Mouse (Mus musculus): ENCODE data around the gene Slc16a1.
"Not testable (repeated sequence)": the region's sequence is repeated elsewhere in the genome, so short reads cannot be mapped to it uniquely, and the experiment has no call there.

Gene Slc16a1

DNA sequence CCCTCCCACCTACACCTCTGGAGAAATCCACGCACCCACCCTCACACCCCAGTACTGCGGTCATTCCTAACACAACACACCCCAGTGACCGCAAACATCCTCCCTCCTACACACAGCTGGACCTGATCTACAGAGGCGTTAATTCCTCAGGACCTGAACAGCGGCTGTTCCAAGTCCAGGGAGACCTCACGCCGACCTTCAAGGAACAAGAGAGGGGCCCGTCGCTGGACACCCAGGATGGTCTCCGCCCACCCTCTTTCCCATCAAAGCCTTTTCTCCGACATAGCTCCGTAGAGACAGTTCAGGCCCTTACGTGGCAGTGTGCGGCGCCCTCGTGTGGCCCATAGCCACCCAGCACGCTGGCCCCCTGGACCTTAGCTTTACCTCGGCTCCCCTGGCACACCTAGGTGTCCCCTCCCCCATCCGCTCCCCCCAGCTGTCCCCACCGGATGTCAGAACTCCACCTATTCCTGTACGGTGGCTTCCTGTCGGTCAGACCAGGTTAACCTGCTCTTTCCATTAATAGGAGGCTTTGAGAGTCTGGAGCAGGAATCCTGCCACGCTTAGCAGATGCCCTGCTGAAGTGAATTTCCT lies 36.9 kb downstream of the Slc16a1 start:
- peak; percentile 57 for DNase-seq

DNA sequence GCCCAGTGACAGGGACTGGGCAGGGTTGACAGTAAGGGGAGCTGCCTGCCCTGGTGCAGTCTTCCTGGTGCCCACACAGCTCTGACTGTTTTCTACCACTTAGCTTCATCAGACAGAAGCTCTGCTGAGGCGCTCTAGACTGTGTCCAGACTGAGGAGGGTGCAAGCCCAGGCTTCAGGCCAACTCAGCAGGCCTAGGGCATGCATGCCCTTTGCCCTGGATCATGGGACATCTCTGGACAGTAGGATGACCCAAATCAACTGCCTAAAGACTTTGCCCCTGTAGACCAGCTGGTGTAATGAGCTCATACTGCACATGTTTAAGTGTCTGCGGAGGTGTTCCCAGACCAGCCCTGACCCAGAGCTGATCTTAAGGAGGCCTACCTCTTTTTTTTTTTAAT lies 39.3 kb downstream of the Slc16a1 start:
- DNase-seq = no peak

DNA sequence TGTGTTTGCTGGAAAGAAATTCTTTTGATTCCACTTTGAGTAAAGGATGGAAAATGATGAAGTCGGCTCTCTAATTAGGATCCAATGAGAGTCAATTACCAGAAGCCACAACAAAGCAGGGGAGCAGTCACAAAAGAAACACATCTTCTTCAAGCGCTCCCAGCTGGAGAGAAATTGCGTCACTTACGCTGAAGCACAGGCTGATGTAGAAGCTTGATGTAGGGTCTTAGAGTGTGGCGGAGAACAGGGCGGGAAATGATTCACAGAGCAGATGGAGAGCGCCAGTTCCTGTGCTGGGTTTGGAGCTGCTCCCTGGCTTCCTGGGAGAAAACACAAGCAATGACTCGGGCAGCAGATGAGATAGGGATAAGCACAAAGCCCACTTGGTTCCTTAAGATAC lies 40.4 kb downstream of the Slc16a1 start:
- no peak for DNase-seq

DNA sequence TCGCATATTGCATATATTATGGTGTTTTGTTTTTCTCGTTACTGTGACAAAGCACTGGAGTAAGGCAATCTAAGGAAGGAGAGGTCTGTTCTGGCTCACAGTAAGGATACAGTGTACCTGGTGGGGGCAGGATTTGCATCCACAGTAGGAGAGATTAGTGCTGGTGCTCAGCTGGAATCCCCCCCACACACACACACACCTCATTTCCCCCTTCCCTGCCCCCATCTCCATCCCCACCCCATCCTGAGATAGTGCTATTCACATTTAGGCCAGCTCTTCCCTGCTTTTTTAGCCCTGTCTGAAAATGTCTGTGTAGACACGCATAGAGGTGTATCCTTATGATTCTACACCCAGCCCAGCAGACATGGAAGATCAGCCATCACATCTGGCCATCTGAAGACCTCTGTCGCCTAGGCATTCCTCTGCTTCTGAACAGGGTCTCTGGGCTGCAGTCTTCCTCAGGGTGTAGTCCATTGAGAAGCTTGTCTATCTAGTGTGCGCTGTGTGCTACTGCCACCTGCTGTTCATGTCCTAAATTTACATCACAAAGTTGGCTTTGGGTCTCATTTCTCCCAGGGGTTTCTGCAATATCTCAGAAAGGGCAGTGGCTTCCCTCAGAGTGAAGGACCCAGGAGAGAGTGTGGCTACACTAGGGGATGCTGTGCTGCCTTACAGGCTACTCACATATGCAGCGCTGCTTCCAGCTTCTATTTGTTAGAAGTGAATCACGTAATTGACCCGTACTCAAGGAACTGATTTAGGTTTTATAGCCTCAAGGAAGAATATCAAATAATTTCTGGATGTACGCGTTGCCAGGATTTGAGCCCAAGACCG lies 44.4 kb downstream of the Slc16a1 start:
- peak; percentile 46 for DNase-seq

DNA sequence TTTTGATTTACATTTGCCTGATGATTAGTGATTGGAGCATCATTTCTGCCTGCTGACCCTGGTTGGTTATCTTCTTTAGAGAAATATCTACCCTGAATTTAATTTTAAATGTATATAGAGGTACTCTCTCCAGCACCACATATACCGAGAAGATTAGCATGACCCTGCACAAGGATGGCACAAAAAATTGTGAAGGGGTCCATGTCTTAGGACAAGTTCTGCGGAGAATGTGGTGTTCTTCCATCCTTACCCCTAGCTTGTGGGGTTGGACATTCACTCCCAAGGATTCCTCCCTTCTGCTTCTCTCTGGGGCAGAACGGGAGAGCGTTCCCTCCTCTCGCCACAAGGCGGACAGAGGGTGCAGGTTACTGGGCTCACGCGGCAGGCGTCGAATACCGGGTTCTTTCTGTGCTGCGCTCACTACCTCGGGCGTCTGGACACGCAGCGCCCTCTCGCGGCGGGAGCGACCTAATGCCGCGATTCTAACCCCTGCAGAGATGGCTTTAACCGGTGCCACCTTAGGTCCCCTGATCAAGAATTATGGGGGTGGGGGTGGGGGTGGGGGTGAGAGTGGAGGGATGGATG lies 62.4 kb downstream of the Slc16a1 start:
- DNase-seq = peak; percentile 52

GRCm38 (mm10) chr3:104701761-104702160 lies 63.3 kb downstream of the Slc16a1 start:
- DNase-seq = no peak

DNA sequence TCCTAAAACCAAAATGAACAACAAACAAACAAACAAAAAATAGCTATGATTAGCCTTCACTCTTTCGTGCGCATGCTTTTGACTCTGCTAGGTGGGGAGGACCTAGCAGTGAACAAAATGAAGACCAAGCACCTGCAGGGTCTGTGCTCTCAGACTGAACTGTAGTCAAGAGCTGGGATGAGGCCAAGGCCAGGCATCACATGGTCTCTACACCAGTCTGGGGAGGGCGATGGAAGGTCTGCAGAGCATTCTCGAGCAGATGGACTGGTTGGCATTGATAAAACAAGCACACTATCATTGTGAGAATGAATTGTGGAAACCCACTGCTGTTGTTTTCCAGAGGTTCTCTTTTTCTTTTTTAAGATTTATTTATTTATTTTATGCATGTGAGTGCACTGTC lies 65.5 kb downstream of the Slc16a1 start:
- DNase-seq = no peak

GRCm38 (mm10) chr3:104706446-104706845 lies 68.0 kb downstream of the Slc16a1 start:
- no peak for DNase-seq

DNA sequence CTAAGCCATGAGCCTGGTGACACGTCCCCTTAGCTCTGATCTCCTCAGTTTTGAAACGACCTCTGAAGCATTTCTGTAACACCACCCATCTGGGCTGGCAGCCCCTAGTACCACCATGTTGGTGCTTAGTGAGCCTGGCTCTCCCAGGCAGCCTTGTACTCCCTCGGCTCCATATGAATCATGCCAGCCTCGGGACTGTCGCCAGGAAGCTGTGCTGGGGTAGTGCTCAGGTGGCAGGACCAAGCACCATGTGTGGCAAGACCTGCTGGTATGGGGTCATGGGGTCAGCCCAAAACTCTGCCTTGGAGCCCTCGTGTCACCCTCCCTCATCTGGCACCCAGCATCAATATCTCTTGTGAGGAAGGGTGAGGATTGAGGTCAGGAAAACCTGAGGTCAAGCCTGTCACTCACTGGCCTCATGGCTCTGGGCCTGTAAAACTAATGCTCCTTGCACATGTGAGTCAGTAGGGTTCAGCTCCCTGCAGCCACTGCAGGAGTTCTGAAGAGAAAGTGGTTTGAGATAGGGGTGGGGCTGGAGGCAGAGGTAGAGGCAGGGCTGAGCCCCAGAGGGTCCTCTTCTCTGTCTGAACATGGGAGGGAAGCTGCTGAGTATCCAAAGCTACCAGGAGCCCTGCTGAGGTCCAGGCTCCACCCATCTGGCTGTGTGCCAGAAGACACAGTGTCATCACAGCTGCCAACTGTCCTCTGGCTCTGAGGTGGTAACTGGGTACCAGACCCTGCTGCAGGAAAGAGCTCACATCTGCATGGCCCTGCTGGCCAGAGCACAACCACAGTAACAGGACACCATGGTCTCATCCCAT lies 68.7 kb downstream of the Slc16a1 start:
- not testable (repeated sequence) for DNase-seq

- DNase-seq = not testable (repeated sequence)
Measured at GRCm38 (mm10) chr3:104707772-104708144, 69.3 kb downstream of the Slc16a1 start.

Measured in right cerebral cortex, postnatal 25 days (tissue).